Mouse (Mus musculus): Measurements from ENCODE around the gene Gm11236.
"Not testable (repeated sequence)": the region's sequence is repeated elsewhere in the genome, so short reads cannot be mapped to it uniquely, and the experiment has no call there.

Gm11236 gene

DNA sequence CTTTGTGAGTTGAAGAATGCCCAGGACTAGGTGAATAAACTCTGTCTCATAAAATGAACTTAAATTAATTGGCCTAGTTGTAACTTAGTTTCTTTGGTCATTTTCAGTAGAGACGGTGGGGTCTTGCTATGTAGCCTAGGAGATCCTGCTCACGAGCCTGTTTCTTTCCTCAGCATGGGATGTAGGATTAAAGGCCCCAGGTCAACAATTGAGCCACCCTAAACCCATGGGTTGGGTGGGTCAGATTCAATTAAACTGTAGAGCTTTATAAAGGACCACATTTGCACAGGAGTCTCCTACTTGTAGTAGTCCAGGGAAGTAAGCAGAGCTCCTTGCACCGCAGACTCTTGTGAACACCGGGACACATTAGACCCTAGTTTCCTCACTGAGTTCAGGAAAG lies at the start of gene Gm11236:
Gm11236 (plus strand) TSS at position 301 of the 400 bp plus-strand sequence.
- not testable (repeated sequence) for DNase-seq (ENCODE audit: low read depth, low spot score)

- DNase-seq (ENCODE audit: low read depth, low spot score), result peak; percentile 49
These were observed 38.7 kb upstream of the Gm11236 start for GRCm38 (mm10) chr4:73599248-73599647.

DNA sequence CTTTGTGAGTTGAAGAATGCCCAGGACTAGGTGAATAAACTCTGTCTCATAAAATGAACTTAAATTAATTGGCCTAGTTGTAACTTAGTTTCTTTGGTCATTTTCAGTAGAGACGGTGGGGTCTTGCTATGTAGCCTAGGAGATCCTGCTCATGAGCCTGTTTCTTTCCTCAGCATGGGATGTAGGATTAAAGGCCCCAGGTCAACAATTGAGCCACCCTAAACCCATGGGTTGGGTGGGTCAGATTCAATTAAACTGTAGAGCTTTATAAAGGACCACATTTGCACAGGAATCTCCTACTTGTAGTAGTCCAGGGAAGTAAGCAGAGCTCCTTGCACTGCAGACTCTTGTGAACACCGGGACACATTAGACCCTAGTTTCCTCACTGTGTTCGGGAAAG lies 30.3 kb upstream of the Gm11236 start, which contains the start of gene Gm11238:
Gm11238 (plus strand) TSS at position 301 of the 400 bp plus-strand sequence.
- not testable (repeated sequence) for DNase-seq (ENCODE audit: low read depth, low spot score)

DNA sequence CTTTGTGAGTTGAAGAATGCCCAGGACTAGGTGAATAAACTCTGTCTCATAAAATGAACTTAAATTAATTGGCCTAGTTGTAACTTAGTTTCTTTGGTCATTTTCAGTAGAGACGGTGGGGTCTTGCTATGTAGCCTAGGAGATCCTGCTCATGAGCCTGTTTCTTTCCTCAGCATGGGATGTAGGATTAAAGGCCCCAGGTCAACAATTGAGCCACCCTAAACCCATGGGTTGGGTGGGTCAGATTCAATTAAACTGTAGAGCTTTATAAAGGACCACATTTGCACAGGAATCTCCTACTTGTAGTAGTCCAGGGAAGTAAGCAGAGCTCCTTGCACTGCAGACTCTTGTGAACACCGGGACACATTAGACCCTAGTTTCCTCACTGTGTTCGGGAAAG lies 15.2 kb upstream of the Gm11236 start, which contains the start of gene Gm11237:
Gm11237 (plus strand) TSS at position 301 of the 400 bp plus-strand sequence.
- DNase-seq (ENCODE audit: low read depth, low spot score), result not testable (repeated sequence)

DNA sequence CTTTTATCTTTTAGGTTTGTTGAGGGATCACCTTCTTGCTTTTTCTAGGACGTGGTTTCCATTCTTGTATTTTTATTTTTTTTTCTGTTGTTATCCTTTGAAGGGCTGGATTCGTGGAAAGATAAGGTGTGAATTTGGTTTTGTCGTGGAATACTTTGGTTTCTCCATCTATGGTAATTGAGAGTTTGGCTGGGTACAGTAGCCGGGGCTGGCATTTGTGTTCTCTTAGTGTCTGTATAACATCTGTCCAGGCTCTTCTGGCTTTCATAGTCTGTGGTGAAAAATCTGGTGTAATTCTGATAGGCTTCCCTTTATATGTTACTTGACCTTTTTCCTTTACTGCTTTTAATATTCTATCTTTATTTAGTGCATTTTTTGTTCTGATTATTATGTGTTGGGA lies 23.9 kb downstream of the Gm11236 start:
- DNase-seq (ENCODE audit: low read depth, low spot score), result not testable (repeated sequence)

DNA sequence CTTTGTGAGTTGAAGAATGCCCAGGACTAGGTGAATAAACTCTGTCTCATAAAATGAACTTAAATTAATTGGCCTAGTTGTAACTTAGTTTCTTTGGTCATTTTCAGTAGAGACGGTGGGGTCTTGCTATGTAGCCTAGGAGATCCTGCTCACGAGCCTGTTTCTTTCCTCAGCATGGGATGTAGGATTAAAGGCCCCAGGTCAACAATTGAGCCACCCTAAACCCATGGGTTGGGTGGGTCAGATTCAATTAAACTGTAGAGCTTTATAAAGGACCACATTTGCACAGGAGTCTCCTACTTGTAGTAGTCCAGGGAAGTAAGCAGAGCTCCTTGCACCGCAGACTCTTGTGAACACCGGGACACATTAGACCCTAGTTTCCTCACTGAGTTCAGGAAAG lies 30.1 kb downstream of the Gm11236 start, which contains the start of gene Gm11239:
Gm11239 (plus strand) TSS at position 301 of the 400 bp plus-strand sequence.
- DNase-seq (ENCODE audit: low read depth, low spot score), result not testable (repeated sequence)

GRCm38 (mm10) chr4:73683216-73683615 lies 45.3 kb downstream of the Gm11236 start, which contains the start of gene Gm428:
TSS of gene Gm428 (plus strand) at chr4:73683516.
- not testable (repeated sequence) for DNase-seq (ENCODE audit: low read depth, low spot score)
